Mouse (Mus musculus) liver, embryonic 15.5 days (tissue): ENCODE data around the gene Stam. TPM values are rescaled to one million over a fixed set of nuclear protein-coding genes. Genes with fewer than 3 reads are reported as not detected.
A peak's percentile ranks its signal among the peaks of the same experiment; 100 is the strongest.

Experiments used
- ATAC-seq: fragments of 200-750 bp; cut with Nextera tagmentation; 2 replicates; pipeline ENCODE4 v1.8.0; 2017; ENCODE audit warnings: moderate number of reproducible peaks, mild to moderate bottlenecking, moderate library complexity; ENCODE audit not compliant: insufficient read depth
- H3K27ac ChIP-seq: fragments of 300-500 bp; sonication (generic); replicated peaks from 2 replicates; pipeline ENCODE4 v1.5.1; 2015; ENCODE audit warnings: mild to moderate bottlenecking, inconsistent platforms
- H3K27me3 ChIP-seq: fragments of 300-500 bp; sonication (generic); 2 replicates; pipeline ENCODE4 v1.6.1; 2015; ENCODE audit warnings: mild to moderate bottlenecking, inconsistent platforms
- H3K36me3 ChIP-seq: fragments of 300-500 bp; sonication (generic); replicated peaks from 2 replicates; pipeline ENCODE4 v1.6.1; 2015; ENCODE audit warnings: moderate library complexity, mild to moderate bottlenecking, inconsistent platforms
- H3K4me1 ChIP-seq: fragments of 300-500 bp; sonication (generic); replicated peaks from 2 replicates; pipeline ENCODE4 v1.6.1; 2015; ENCODE audit warnings: inconsistent platforms
- H3K4me2 ChIP-seq: fragments of 300-500 bp; sonication (generic); 2 replicates; pipeline ENCODE4 v1.6.1; 2015; ENCODE audit warnings: moderate library complexity, mild to moderate bottlenecking, inconsistent platforms
- H3K4me3 ChIP-seq: fragments of 300-500 bp; sonication (generic); replicated peaks from 2 replicates; pipeline ENCODE4 v1.5.1; 2015; ENCODE audit warnings: mild to moderate bottlenecking, inconsistent platforms
- H3K9ac ChIP-seq: fragments of 300-500 bp; sonication (generic); 2 replicates; pipeline ENCODE4 v1.6.1; 2015; ENCODE audit warnings: moderate library complexity, mild to moderate bottlenecking, inconsistent platforms
- H3K9me3 ChIP-seq: fragments of 300-500 bp; sonication (generic); replicated peaks from 2 replicates; pipeline ENCODE4 v1.6.1; 2016; ENCODE audit warnings: inconsistent platforms
- WGBS: fragments of 180-500 bp; shearing (Covaris S2); methylation state at CpG from one replicate; pipeline ENCODE4 v1.1.7; 2015; ENCODE audit warnings: mixed read lengths; ENCODE audit not compliant: insufficient replicate concordance; 5-methylcytosine and 5-hydroxymethylcytosine counted together
- polyA plus RNA-seq: library from polyadenylated mRNA; unstranded; fragments of >200 nt; fragmentation: Nextera tagmentation; extraction: Ambion mirVana; gene quantifications from 2 replicates; pipeline ENCODE4 v1.2.1, GENCODE M21; 2015

Gene Stam
- 26.2 and 28.4 TPM in 2 replicates for polyA plus RNA-seq

DNA sequence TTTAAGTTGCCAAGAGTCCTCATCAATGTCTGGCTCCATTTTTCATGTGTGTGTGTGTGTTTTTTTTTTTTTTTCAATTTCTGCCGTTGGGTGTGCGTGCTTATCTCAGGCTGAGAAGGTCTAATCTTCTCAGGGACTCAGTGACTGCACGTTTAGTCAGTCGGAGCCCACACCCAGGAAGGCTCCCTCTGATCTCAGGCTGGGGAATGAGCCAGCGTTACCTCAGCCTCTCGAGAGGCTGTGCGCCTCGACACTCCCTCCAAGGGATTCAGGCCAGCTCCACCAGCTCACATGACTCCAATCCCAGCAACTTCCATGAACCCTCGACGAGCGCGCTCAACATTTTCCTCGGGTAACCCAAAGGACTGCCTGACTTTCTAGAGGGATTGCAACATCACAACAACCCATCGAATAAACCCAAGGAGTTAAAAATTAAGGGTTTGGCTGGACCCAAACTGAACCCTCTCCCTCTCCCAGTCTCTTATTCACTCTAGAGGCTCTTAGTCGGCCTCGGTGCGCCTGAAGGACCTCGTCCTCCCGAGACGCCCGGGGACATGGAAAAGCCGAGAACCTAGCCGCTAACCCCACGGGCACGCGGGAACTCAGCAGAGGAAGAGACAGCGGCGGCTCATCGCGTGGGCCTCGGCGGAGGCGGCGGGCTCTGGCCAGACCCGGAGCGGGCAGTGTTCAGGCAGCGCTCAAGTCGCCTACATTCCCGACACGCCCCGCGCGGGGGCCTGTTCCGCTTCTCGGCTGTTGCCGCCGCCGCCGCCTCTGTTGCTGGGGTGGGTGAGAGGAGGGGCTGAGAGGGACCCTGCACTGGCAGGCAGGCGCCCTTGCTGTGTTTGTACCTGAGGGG is at the start of gene Stam:
Gene Stam, plus strand, starts transcription at position 737 of the 859 bp plus-strand sequence.
- peaks cover 41% of the 10 kb centered on the region for H3K4me1 ChIP-seq
- WGBS, result under 1% methylated on average over 50 of the region's 50 CpGs
- ATAC-seq, result peak; percentile 97
- H3K4me2 ChIP-seq, result peak within 1 kb of the TSS; percentile 75
- peak within 1 kb of the TSS; percentile 96 for H3K9ac ChIP-seq
- H3K4me3 ChIP-seq, result peak within 1 kb of the TSS; percentile 98
- H3K27me3 ChIP-seq, result no peaks in the 10 kb centered on the region
- no peaks in the 10 kb centered on the region for H3K9me3 ChIP-seq
- peak within 1 kb of the TSS; percentile 100 for H3K27ac ChIP-seq
- H3K36me3 ChIP-seq, result no peaks in the 10 kb centered on the region

- H3K4me3 ChIP-seq, result no peak overlapping the region
- H3K9ac ChIP-seq, result no peak overlapping the region
- no peak for ATAC-seq
- no peak overlapping the region for H3K27ac ChIP-seq
- WGBS, result 94% methylated on average over 2 of the region's 2 CpGs
- no peaks in the 10 kb centered on the region for H3K27me3 ChIP-seq
- peaks cover 20% of the 10 kb centered on the region for H3K36me3 ChIP-seq
- no peaks in the 10 kb centered on the region for H3K9me3 ChIP-seq
- no peak overlapping the region for H3K4me2 ChIP-seq
- H3K4me1 ChIP-seq, result no peaks in the 10 kb centered on the region; the same call in 1 of the 2 replicates
Measured at GRCm38 (mm10) chr2:14041249-14041648, 32.6 kb upstream of the Stam start.

GRCm38 (mm10) chr2:14043011-14043410 is 30.9 kb upstream of the Stam start:
- Histone ChIP-seq H3K4me3 (no peak overlapping the region), H3K9me3 (no peaks in the 10 kb centered on the region), H3K27me3 (no peaks in the 10 kb centered on the region), H3K4me2 (no peak overlapping the region), H3K36me3 (peaks cover 20% of the 10 kb centered on the region), H3K9ac (no peak overlapping the region), H3K27ac (no peak overlapping the region), H3K4me1 (no peaks in the 10 kb centered on the region; the same call in 1 of the 2 replicates)
- no peak for ATAC-seq
- 67% methylated on average over 3 of the region's 3 CpGs for WGBS

DNA sequence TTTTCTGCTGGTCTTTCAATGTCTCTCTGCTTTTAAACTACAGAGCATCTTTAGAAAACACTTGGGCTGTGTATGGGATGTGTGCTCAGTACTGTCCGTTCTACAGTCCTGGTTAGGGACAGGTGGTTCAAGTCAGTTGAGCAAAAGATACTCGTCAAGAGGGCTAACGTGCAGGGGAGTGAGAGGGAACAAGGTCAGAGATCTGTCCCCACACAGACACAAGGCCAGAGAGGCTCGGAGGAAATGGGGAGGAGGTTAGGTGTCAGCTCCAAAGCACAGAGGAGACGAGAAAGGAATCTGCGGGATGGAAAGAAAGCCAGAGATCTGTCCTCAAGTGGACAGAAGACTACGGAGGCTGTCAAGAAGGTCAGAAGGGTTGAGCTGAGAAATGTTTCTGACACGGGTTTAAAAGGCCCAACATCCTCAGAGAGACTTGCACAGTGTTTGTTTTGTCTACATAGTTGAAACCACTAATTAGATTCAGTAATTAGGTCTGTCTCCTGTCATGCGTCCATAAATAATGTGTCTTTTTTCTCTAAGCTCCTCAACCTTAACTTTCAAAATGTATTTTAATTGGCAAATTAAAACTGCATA is 30.2 kb upstream of the Stam start:
- no peak overlapping the region for H3K27ac ChIP-seq
- no peak overlapping the region for H3K4me3 ChIP-seq
- H3K27me3 ChIP-seq, result no peaks in the 10 kb centered on the region
- no peaks in the 10 kb centered on the region for H3K9me3 ChIP-seq
- H3K9ac ChIP-seq, result no peak overlapping the region
- no peak overlapping the region for H3K4me2 ChIP-seq
- no peaks in the 10 kb centered on the region; the same call in 1 of the 2 replicates for H3K4me1 ChIP-seq
- 71% methylated on average over 9 of the region's 9 CpGs for WGBS
- peaks cover 20% of the 10 kb centered on the region for H3K36me3 ChIP-seq
- ATAC-seq, result no peak

- Histone ChIP-seq H3K27me3 (no peaks in the 10 kb centered on the region), H3K4me1 (no peaks in the 10 kb centered on the region), H3K9me3 (no peaks in the 10 kb centered on the region), H3K27ac (no peak overlapping the region), H3K36me3 (no peaks in the 10 kb centered on the region), H3K4me2 (no peak overlapping the region), H3K9ac (no peak overlapping the region), H3K4me3 (no peak overlapping the region)
- no peak for ATAC-seq
Measured at GRCm38 (mm10) chr2:14048381-14048780, 25.5 kb upstream of the Stam start.

- no peak for ATAC-seq
- WGBS, result 62% methylated on average over 5 of the region's 5 CpGs
- H3K36me3 ChIP-seq, result no peaks in the 10 kb centered on the region
- no peak overlapping the region for H3K4me3 ChIP-seq
- H3K4me1 ChIP-seq, result peaks cover 4% of the 10 kb centered on the region
- H3K4me2 ChIP-seq, result no peak overlapping the region
- no peaks in the 10 kb centered on the region for H3K9me3 ChIP-seq
- no peak overlapping the region for H3K9ac ChIP-seq
- H3K27me3 ChIP-seq, result no peaks in the 10 kb centered on the region
- no peak overlapping the region for H3K27ac ChIP-seq
Measured at GRCm38 (mm10) chr2:14048808-14049207, 25.1 kb upstream of the Stam start.

DNA sequence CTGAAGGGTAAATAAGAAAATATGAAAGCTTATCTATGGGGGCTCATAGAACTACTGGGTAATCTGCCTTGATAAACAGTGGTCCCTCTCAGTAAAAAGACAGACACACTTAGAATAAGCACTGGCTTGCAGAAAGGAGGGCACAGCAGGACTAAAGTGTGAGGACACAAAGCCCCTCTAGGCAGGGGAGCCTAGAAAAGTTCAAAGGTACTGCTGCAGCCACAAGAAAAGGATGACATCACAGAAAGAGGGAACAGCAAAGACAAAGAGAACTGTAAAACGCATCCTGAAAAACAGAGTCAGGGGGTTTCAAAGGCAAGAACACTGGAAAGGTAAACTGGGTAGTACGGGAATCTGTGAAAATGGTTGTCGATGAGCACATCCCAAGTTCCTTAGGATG is 20.3 kb upstream of the Stam start:
- H3K36me3 ChIP-seq, result no peaks in the 10 kb centered on the region
- ATAC-seq, result no peak
- 81% methylated on average over 3 of the region's 3 CpGs for WGBS
- H3K9me3 ChIP-seq, result no peaks in the 10 kb centered on the region
- H3K9ac ChIP-seq, result no peak overlapping the region
- H3K4me2 ChIP-seq, result no peak overlapping the region
- H3K4me1 ChIP-seq, result peaks cover 23% of the 10 kb centered on the region
- no peaks in the 10 kb centered on the region; the same call in 1 of the 2 replicates for H3K27me3 ChIP-seq
- H3K4me3 ChIP-seq, result no peak overlapping the region
- H3K27ac ChIP-seq, result no peak overlapping the region

DNA sequence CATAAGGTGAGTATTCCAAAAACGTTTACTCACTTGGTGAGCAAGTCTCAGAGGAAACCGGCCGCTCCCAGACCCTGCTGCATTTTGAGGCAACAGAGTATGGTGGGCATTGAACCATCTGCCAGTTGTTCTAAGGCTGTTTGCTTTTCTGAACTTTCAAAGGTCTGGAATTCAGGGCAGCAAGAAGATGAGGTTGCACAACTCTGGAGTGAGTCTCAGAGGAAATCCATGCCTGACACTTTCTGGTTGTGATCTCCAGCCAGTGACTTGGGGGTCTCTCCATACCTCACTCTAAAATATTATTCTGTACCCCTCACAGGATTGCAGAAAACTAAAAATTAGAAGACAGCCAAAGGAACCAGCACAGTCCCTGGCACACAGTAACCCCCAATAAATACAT is 19.7 kb upstream of the Stam start:
- 54% methylated on average over 3 of the region's 3 CpGs for WGBS
- Histone ChIP-seq H3K4me2 (peak overlapping the region; percentile 34), H3K4me1 (peaks cover 23% of the 10 kb centered on the region)

DNA sequence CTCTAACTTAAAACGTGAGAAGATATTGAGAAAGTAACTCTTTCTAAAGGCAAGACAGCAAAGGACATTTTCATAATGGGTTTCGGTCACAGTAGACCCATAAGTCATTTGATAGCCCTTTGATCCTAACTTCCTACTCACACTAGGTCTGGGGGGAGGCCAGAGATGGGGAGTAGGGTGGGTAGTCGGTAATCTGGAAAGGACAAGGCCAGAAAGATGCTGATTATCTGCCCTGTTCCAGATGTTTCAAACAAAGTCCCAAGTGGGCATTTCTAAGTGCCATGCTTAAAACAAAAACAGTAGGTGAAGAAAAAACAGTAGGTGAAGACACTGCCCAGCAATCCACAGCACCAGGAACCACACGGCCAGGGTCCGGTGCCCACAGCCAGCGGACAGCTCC is 19.2 kb upstream of the Stam start:
- ATAC-seq, result peak; percentile 46
- 5% methylated on average over 6 of the region's 6 CpGs for WGBS

More for the DNA sequence above, 19.7 kb upstream of the Stam start:
- Histone ChIP-seq H3K9me3 (no peaks in the 10 kb centered on the region), H3K27me3 (no peaks in the 10 kb centered on the region; the same call in 1 of the 2 replicates), H3K36me3 (no peaks in the 10 kb centered on the region), H3K27ac (no peak overlapping the region), H3K9ac (no peak overlapping the region), H3K4me3 (peak overlapping the region; percentile 87)
- no peak for ATAC-seq

GRCm38 (mm10) chr2:14055168-14055565 is 18.7 kb upstream of the Stam start:
- ATAC-seq, result peak; percentile 79
- Histone ChIP-seq H3K9me3 (no peaks in the 10 kb centered on the region), H3K4me1 (peaks cover 23% of the 10 kb centered on the region), H3K4me2 (peak overlapping the region; percentile 87), H3K9ac (peak overlapping the region; percentile 70), H3K36me3 (no peaks in the 10 kb centered on the region), H3K27me3 (no peaks in the 10 kb centered on the region; the same call in 1 of the 2 replicates), H3K4me3 (peak overlapping the region; percentile 87), H3K27ac (peak overlapping the region; percentile 76)
- WGBS, result 1% methylated on average over 51 of the region's 58 CpGs

More for the DNA sequence above, 19.2 kb upstream of the Stam start:
- no peaks in the 10 kb centered on the region; the same call in 1 of the 2 replicates for H3K27me3 ChIP-seq
- peak overlapping the region; percentile 70 for H3K9ac ChIP-seq
- H3K4me3 ChIP-seq, result peak overlapping the region; percentile 87
- H3K9me3 ChIP-seq, result no peaks in the 10 kb centered on the region
- peaks cover 23% of the 10 kb centered on the region for H3K4me1 ChIP-seq
- peak overlapping the region; percentile 87 for H3K4me2 ChIP-seq
- no peaks in the 10 kb centered on the region for H3K36me3 ChIP-seq
- peak overlapping the region; percentile 76 for H3K27ac ChIP-seq

- under 1% methylated on average over 100 of the region's 101 CpGs for WGBS
- H3K4me2 ChIP-seq, result peak within 1 kb of the TSS; percentile 87
- H3K4me1 ChIP-seq, result peaks cover 23% of the 10 kb centered on the region
- H3K27me3 ChIP-seq, result no peaks in the 10 kb centered on the region; the same call in 1 of the 2 replicates
- H3K9ac ChIP-seq, result peak within 1 kb of the TSS; percentile 70
- peak; percentile 80 for ATAC-seq
- H3K4me3 ChIP-seq, result peak within 1 kb of the TSS; percentile 87
- no peaks in the 10 kb centered on the region for H3K9me3 ChIP-seq
- H3K27ac ChIP-seq, result peak within 1 kb of the TSS; percentile 76
- H3K36me3 ChIP-seq, result no peaks in the 10 kb centered on the region
Measured at GRCm38 (mm10) chr2:14055566-14056331, 18.1 kb upstream of the Stam start, which contains the start of gene Hacd1. TSS of gene Hacd1 (minus strand) at chr2:14056135.
